Mouse (Mus musculus): ENCODE results near the gene Plppr1. TPM values are rescaled to one million over a fixed set of nuclear protein-coding genes. Genes with fewer than 3 reads are reported as not detected.

The Plppr1 gene
- total and polyA plus RNA-seq, 3 experiments: not detected

DNA sequence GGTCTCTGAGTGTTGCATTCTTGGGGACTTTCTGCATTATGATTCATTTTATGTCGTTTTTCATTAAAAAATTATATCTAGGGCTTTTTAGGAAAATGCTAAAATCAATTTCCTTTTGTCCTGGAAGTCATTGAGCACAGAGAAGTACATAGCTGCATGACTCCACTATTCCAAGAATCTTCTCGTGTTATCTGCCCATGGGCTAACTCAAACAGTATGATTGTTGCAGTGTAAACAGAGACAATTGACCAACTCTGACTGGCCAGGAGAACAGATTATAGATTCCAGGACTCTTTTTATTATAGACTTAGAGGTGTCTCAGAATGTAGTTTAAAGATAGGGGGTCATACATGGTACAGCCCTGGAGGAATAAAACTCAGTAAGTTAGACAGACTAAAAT is 327.8 kb downstream of the Plppr1 start:
- Histone ChIP-seq H3K4me2 (ENCODE audit: insufficient read depth, low read depth, poor library complexity, severe bottlenecking) (no peak overlapping the region), H3K9ac (ENCODE audit: insufficient read depth, low read depth) (no peak overlapping the region), H3K9me3 (replicated peaks; ENCODE audit: low read length) (no peaks in the 10 kb centered on the region), H3K4me3 (replicated peaks in 1 of 3; ENCODE audit: low read depth in 2 of 3, low read length in 2 of 3, poor library complexity in 1 of 3) (no peak overlapping the region), H3K27ac (ENCODE audit: insufficient read depth, low read depth) (no peak overlapping the region), H3K79me2 (replicated peaks; ENCODE audit: control insufficient read depth, extremely low read depth, insufficient read depth, poor library complexity, severe bottlenecking) (no peaks in the 10 kb centered on the region), H3K36me3 (replicated peaks in 1 of 2; ENCODE audit: control insufficient read depth in 1 of 2, insufficient read depth in 1 of 2, low read length in 1 of 2) (no peaks in the 10 kb centered on the region), H3K27me3 (replicated peaks) (no peaks in the 10 kb centered on the region), H3K4me1 (ENCODE audit: control insufficient read depth in 1 of 2, insufficient read depth in 2 of 2) (no peaks in the 10 kb centered on the region)
- in situ Hi-C loops (cut with MboI; ENCODE audit: low pct_ligation_motif_present, low pct_unique_long_range_greater_than_20kb, low sequenced_read_pairs) (no loop called here), dilution Hi-C loops (cut with MboI; ENCODE audit: extremely low pct_ligation_motif_present, extremely low pct_unique_long_range_greater_than_20kb, low sequenced_read_pairs) (no loop called here)
- DNase-seq (ENCODE audit: extremely low read depth): no peak
- no peak for TF ChIP-seq POLR2AphosphoS2 (IDR thresholded peaks at IDR 0.05; ENCODE audit: low read depth, low read length)
- no peak for TF ChIP-seq CHD1 (IDR thresholded peaks at IDR 0.05; ENCODE audit: low read depth, low read length)
- no peak for TF ChIP-seq GABPA (IDR thresholded peaks at IDR 0.05; ENCODE audit: insufficient replicate concordance, low read depth, low read length)
- no peak for TF ChIP-seq SIN3A (IDR thresholded peaks at IDR 0.05; ENCODE audit: low read length)
- TF ChIP-seq ELF1 (IDR thresholded peaks at IDR 0.05; ENCODE audit: low read depth, low read length): no peak
- no peak for TF ChIP-seq MEF2A (IDR thresholded peaks at IDR 0.05; ENCODE audit: borderline replicate concordance, low read depth, low read length)
- TF ChIP-seq ETS1 (conservative IDR thresholded peaks at IDR 0.05; ENCODE audit: low read depth, low read length): no peak
